Mouse (Mus musculus): ENCODE results near the gene Cdkl5. TPM values are rescaled to one million over a fixed set of nuclear protein-coding genes. Genes with fewer than 3 reads are reported as not detected.

The Cdkl5 gene
- polyA plus RNA-seq, 1 experiment from 2014 or later = 2.2 TPM

DNA sequence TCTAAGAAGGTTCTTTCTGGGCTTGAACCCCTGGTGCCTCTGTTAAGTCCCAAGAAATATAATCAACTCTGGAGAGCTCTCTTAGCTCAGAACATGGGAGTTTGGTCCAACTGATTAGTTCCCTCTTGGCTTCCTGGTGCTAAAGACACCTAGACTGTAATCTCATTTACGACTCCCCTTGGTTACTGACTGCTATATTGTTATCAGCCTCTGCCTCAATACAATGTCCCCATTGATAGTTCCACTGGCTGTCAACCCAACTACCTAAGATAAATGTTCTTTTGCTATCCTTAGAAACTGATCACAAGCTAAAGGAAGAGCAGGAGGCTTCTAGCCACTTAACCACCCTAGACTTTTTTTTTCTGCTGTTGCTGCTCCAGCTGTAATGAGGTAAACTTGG lies 102.4 kb downstream of the Cdkl5 start:
- H3K27ac ChIP-seq (ENCODE audit: low read length) = no peak overlapping the region
- H3K9ac ChIP-seq (ENCODE audit: low read length) = no peak overlapping the region
- H3K36me3 ChIP-seq (ENCODE audit: control insufficient read depth, insufficient read depth, low read length) = no peaks in the 10 kb centered on the region
- no peaks in the 10 kb centered on the region for H3K4me1 ChIP-seq (replicated peaks; ENCODE audit: control insufficient read depth, insufficient read depth, low read length)
- H3K27me3 ChIP-seq (ENCODE audit: control insufficient read depth, insufficient read depth, low read depth, low read length) = peaks cover 3% of the 10 kb centered on the region; the same call in 1 of the 2 replicates
- H3K4me2 ChIP-seq (ENCODE audit: low read depth, low read length) = no peak overlapping the region
- no peak overlapping the region for H3K4me3 ChIP-seq (ENCODE audit: low read length)
- 45% methylated on average over 1 of the region's 1 CpGs for WGBS
- no peak for ATAC-seq (ENCODE audit: low read depth)
- H3K9me3 ChIP-seq (ENCODE audit: control insufficient read depth, low read length) = no peaks in the 10 kb centered on the region

- Histone ChIP-seq H3K9me3 (ENCODE audit: control insufficient read depth, low read length) (no peaks in the 10 kb centered on the region), H3K27me3 (ENCODE audit: control insufficient read depth, insufficient read depth, low read depth, low read length) (no peaks in the 10 kb centered on the region), H3K9ac (ENCODE audit: low read length) (no peak overlapping the region), H3K4me1 (replicated peaks; ENCODE audit: control insufficient read depth, insufficient read depth, low read length) (no peaks in the 10 kb centered on the region), H3K27ac (ENCODE audit: low read length) (no peak overlapping the region), H3K36me3 (ENCODE audit: control insufficient read depth, insufficient read depth, low read length) (no peaks in the 10 kb centered on the region), H3K4me3 (ENCODE audit: low read length) (no peak overlapping the region), H3K4me2 (ENCODE audit: low read depth, low read length) (no peak overlapping the region)
- no peak for ATAC-seq (ENCODE audit: low read depth)
- WGBS = 61% methylated on average over 2 of the region's 2 CpGs
These were observed 108.2 kb downstream of the Cdkl5 start for GRCm38 (mm10) chrX:160886301-160886700.

DNA sequence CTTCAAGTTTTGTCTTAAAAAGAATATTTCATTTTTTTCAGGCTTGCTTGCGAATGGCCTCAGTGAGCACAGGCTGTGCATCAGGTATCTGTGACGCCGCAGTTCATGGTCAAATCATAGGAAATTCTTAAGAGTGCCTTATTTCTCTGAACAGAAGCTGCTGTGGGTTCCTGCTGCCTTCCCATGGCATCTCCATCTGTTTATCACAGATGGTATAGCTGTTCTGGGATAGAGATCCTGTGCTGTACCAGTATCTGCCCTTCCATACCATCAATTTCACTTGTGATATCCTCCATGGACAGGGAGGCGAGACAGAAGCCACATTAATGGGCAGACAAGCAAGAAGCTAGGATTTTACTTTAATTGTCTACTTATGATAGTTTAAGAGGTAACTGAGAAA lies 127.9 kb downstream of the Cdkl5 start:
- H3K9ac ChIP-seq (ENCODE audit: low read length) = no peak overlapping the region
- H3K9me3 ChIP-seq (ENCODE audit: control insufficient read depth, low read length) = no peaks in the 10 kb centered on the region
- H3K4me2 ChIP-seq (ENCODE audit: low read depth, low read length) = no peak overlapping the region
- H3K4me1 ChIP-seq (replicated peaks; ENCODE audit: control insufficient read depth, insufficient read depth, low read length) = no peaks in the 10 kb centered on the region
- no peak overlapping the region for H3K27ac ChIP-seq (ENCODE audit: low read length)
- H3K36me3 ChIP-seq (ENCODE audit: control insufficient read depth, insufficient read depth, low read length) = no peaks in the 10 kb centered on the region
- H3K4me3 ChIP-seq (ENCODE audit: low read length) = no peak overlapping the region
- no peak for ATAC-seq (ENCODE audit: low read depth)
- 93% methylated on average over 4 of the region's 4 CpGs for WGBS
- H3K27me3 ChIP-seq (ENCODE audit: control insufficient read depth, insufficient read depth, low read depth, low read length) = no peaks in the 10 kb centered on the region; the same call in 1 of the 2 replicates

DNA sequence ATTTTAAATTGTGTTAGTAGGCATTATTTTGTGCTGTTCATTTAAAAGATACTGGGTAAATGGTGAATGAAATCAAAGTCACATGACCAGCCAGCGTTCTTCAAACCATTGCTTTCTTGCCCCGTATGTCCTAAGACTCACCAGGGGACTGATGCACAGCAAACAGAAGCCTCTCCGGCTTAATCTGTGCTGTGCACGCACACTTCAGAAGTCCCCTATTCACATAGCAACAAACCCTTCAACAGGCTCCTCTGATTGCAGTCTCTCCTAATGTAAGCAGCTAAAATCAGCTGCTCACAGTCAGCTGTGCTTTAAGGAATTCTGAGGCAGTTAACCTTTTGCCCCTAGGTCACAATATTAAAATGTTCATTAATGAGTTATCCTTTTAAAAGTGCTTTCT lies 129.5 kb downstream of the Cdkl5 start:
- no peaks in the 10 kb centered on the region for H3K36me3 ChIP-seq (ENCODE audit: control insufficient read depth, insufficient read depth, low read length)
- 66% methylated on average over 4 of the region's 4 CpGs for WGBS
- H3K4me2 ChIP-seq (ENCODE audit: low read depth, low read length) = no peak overlapping the region
- no peak overlapping the region for H3K9ac ChIP-seq (ENCODE audit: low read length)
- no peaks in the 10 kb centered on the region; the same call in 1 of the 2 replicates for H3K27me3 ChIP-seq (ENCODE audit: control insufficient read depth, insufficient read depth, low read depth, low read length)
- no peak overlapping the region for H3K4me3 ChIP-seq (ENCODE audit: low read length)
- H3K9me3 ChIP-seq (ENCODE audit: control insufficient read depth, low read length) = no peaks in the 10 kb centered on the region
- no peak overlapping the region for H3K27ac ChIP-seq (ENCODE audit: low read length)
- no peaks in the 10 kb centered on the region for H3K4me1 ChIP-seq (replicated peaks; ENCODE audit: control insufficient read depth, insufficient read depth, low read length)
- ATAC-seq (ENCODE audit: low read depth) = no peak

GRCm38 (mm10) chrX:160863689-160864383 lies 130.7 kb downstream of the Cdkl5 start:
- Histone ChIP-seq H3K27me3 (ENCODE audit: control insufficient read depth, insufficient read depth, low read depth, low read length) (no peaks in the 10 kb centered on the region; the same call in 1 of the 2 replicates), H3K4me3 (ENCODE audit: low read length) (no peak overlapping the region), H3K36me3 (ENCODE audit: control insufficient read depth, insufficient read depth, low read length) (no peaks in the 10 kb centered on the region), H3K9ac (ENCODE audit: low read length) (no peak overlapping the region), H3K9me3 (ENCODE audit: control insufficient read depth, low read length) (no peaks in the 10 kb centered on the region), H3K4me2 (ENCODE audit: low read depth, low read length) (no peak overlapping the region), H3K4me1 (replicated peaks; ENCODE audit: control insufficient read depth, insufficient read depth, low read length) (no peaks in the 10 kb centered on the region), H3K27ac (ENCODE audit: low read length) (no peak overlapping the region)
- ATAC-seq (ENCODE audit: low read depth) = no peak
- WGBS = 68% methylated on average over 4 of the region's 4 CpGs

DNA sequence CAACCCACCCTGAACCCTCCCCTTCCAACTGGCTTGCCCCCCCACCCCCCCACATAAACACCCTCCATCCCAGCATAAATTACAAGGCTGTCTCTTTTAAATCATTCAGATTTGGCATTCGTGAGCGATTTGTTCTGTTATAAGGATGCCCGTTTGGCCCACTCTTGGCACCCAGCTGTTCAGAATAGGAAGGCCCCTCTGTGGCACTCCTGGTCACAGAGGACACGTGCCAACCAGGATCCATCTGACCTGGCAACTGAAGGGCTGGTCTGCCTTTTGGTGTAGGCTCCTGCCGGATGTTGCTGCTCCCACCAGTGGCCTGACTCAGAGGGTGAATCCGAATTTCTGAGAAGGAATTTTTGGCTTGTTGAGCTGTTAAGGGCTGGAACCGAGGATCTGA lies 186.3 kb downstream of the Cdkl5 start:
- Histone ChIP-seq H3K4me3 (ENCODE audit: low read length) (no peak overlapping the region), H3K4me2 (ENCODE audit: low read depth, low read length) (no peak overlapping the region), H3K4me1 (replicated peaks; ENCODE audit: control insufficient read depth, insufficient read depth, low read length) (no peaks in the 10 kb centered on the region), H3K27ac (ENCODE audit: low read length) (no peak overlapping the region), H3K9me3 (ENCODE audit: control insufficient read depth, low read length) (no peaks in the 10 kb centered on the region), H3K9ac (ENCODE audit: low read length) (no peak overlapping the region), H3K27me3 (ENCODE audit: control insufficient read depth, insufficient read depth, low read depth, low read length) (peaks cover 2% of the 10 kb centered on the region; the same call in 1 of the 2 replicates), H3K36me3 (ENCODE audit: control insufficient read depth, insufficient read depth, low read length) (no peaks in the 10 kb centered on the region)
- ATAC-seq (ENCODE audit: low read depth) = no peak
- WGBS = 88% methylated on average over 7 of the region's 7 CpGs

GRCm38 (mm10) chrX:160804409-160805150 lies 189.9 kb downstream of the Cdkl5 start:
- Histone ChIP-seq H3K27me3 (ENCODE audit: control insufficient read depth, insufficient read depth, low read depth, low read length) (0 out of 2 replicates have a peak, but pooled peaks cover 2% of the 10 kb centered on the region), H3K27ac (ENCODE audit: low read length) (no peak overlapping the region), H3K9ac (ENCODE audit: low read length) (no peak overlapping the region), H3K9me3 (ENCODE audit: control insufficient read depth, low read length) (no peaks in the 10 kb centered on the region), H3K4me2 (ENCODE audit: low read depth, low read length) (no peak overlapping the region), H3K4me3 (ENCODE audit: low read length) (no peak overlapping the region), H3K4me1 (replicated peaks; ENCODE audit: control insufficient read depth, insufficient read depth, low read length) (no peaks in the 10 kb centered on the region), H3K36me3 (ENCODE audit: control insufficient read depth, insufficient read depth, low read length) (no peaks in the 10 kb centered on the region)
- 75% methylated on average over 4 of the region's 4 CpGs for WGBS
- no peak for ATAC-seq (ENCODE audit: low read depth)

DNA sequence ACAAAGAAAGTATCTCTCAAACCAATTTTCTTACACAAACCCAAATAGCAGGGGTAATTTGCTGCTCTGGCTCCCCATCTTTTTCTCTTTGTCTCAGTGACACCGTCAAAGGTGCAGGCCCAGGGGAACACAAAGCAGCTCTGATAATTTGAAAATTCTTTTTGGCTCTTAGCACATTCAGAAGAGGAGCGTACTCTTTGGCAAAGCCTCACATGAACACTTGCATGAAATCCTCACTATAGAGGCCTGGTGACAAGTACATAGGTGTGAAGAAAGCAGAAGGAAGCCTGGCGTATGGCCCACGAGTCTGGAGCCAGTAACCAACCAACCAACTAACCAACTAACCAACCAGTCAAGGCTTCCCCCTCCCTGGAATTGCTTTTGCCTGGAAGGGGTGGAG lies 199.6 kb downstream of the Cdkl5 start:
- Histone ChIP-seq H3K9me3 (ENCODE audit: control insufficient read depth, low read length) (no peaks in the 10 kb centered on the region), H3K9ac (ENCODE audit: low read length) (no peak overlapping the region), H3K4me3 (ENCODE audit: low read length) (no peak overlapping the region), H3K27ac (ENCODE audit: low read length) (no peak overlapping the region), H3K36me3 (ENCODE audit: control insufficient read depth, insufficient read depth, low read length) (no peaks in the 10 kb centered on the region), H3K27me3 (ENCODE audit: control insufficient read depth, insufficient read depth, low read depth, low read length) (no peaks in the 10 kb centered on the region; the same call in 1 of the 2 replicates), H3K4me1 (replicated peaks; ENCODE audit: control insufficient read depth, insufficient read depth, low read length) (no peaks in the 10 kb centered on the region), H3K4me2 (ENCODE audit: low read depth, low read length) (no peak overlapping the region)
- no peak for ATAC-seq (ENCODE audit: low read depth)
- 70% methylated on average over 4 of the region's 4 CpGs for WGBS

DNA sequence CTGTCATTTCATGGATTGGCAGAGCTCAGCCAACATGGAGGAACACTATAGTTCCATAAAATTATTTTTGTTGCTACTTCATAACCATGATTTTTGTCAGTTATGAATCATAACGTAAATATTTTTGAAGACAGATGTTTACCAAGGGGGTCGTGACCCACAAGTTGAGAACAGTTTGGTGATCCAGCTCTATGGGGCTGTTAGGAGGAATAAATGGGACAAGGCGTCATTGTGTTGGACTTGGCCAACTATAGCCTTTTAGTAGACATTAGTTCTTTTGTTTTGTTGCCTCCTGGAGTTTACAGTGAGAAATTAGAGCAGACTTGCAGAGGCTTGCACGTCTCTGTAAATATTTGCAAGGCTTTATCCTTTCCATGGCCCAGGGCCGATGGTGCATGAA lies 212.2 kb downstream of the Cdkl5 start:
- 52% methylated on average over 5 of the region's 5 CpGs for WGBS
- Histone ChIP-seq H3K4me2 (ENCODE audit: low read depth, low read length) (no peak overlapping the region), H3K36me3 (ENCODE audit: control insufficient read depth, insufficient read depth, low read length) (no peaks in the 10 kb centered on the region), H3K9ac (ENCODE audit: low read length) (no peak overlapping the region), H3K9me3 (ENCODE audit: control insufficient read depth, low read length) (no peaks in the 10 kb centered on the region), H3K27ac (ENCODE audit: low read length) (no peak overlapping the region), H3K4me1 (replicated peaks; ENCODE audit: control insufficient read depth, insufficient read depth, low read length) (no peaks in the 10 kb centered on the region), H3K4me3 (ENCODE audit: low read length) (no peak overlapping the region), H3K27me3 (ENCODE audit: control insufficient read depth, insufficient read depth, low read depth, low read length) (0 out of 2 replicates have a peak, but pooled peaks cover 2% of the 10 kb centered on the region)
- 0 out of 2 replicates have a peak, but pooled peaks have one; percentile 36 for ATAC-seq (ENCODE audit: low read depth)

Measured in lung, embryonic 16.5 days (tissue).